8 mouse cellular contexts compared by ENCODE assay signal in the genomic region with DNA sequence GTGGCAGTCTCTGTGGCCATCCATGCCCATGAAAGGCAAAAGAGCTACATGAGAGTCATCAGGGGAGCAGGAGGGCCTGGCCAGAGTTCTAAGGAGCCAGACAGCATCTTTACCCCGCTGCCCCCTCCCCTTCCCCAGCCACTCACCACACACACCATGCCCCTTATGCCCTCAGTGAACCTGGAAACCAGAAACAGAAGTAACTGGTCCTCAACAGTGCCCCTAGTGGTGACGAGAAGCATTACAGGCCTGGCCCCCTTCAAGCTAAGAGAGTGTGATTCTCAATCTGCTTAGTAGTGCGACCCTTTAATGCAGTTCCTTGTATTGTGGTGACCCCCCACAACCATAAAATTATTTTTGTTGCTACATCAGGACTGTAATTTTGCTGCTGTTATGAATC.
DNase-seq lines count a peak whose midpoint lies in the region; TF ChIP-seq lines count a peak whose summit lies in the region.

No protein-coding gene starts in this region.

- peak; percentile 76 for TF ChIP-seq CTCF in heart, adult 2 months (IDR thresholded peaks at IDR 0.05)

- H3K27ac ChIP-seq in heart, adult 2 months: no peak overlapping the region
- H3K27ac ChIP-seq in limb, embryonic 10.5 days: no peak overlapping the region

- 11% methylated on average over 3 of the region's 3 CpGs for WGBS in heart, adult 2 months
- WGBS in limb, embryonic 10.5 days: 14% methylated on average over 3 of the region's 3 CpGs

- H3K9me3 ChIP-seq in limb, embryonic 10.5 days (replicated peaks): no peaks in the 10 kb centered on the region

- DNase-seq in heart, adult 2 months: no peak
- DNase-seq in heart, adult 11 months: no peak
- DNase-seq in 416B (ENCODE audit: low read depth): peak; percentile 38
- peak; percentile 70 for DNase-seq in ZHBTc4 (ENCODE audit: low read depth, low spot score)
- peak; percentile 76 for DNase-seq in limb, embryonic 10.5 days (ENCODE audit: low spot score)
- DNase-seq in thymus, postnatal 36 days: peak; percentile 14 to 27
- DNase-seq in gastrocnemius, adult 8-10 months (ENCODE audit: low spot score in 2 of 2): no peak
- no peak for DNase-seq in frontal cortex, adult 2 months (ENCODE audit: extremely low spot score in 1 of 2, low spot score in 1 of 2)

- TF ChIP-seq POLR2A in heart, adult 2 months (IDR thresholded peaks at IDR 0.05; ENCODE audit: insufficient read depth, low read depth, low read length): no peak

- H3K9ac ChIP-seq in heart, adult 2 months (ENCODE audit: low read depth, low read length): no peak overlapping the region

- H3K4me3 ChIP-seq in heart, adult 2 months: no peak overlapping the region
- no peak overlapping the region for H3K4me3 ChIP-seq in limb, embryonic 10.5 days

- no peaks in the 10 kb centered on the region for H3K27me3 ChIP-seq in heart, adult 2 months (ENCODE audit: control insufficient read depth, insufficient read depth, low read length)
- 0 out of 2 replicates have a peak, but pooled peaks cover 9% of the 10 kb centered on the region for H3K27me3 ChIP-seq in limb, embryonic 10.5 days (ENCODE audit: low read depth, poor library complexity, severe bottlenecking)

- no peaks in the 10 kb centered on the region for H3K36me3 ChIP-seq in heart, adult 2 months (ENCODE audit: control insufficient read depth, insufficient read depth, low read length)
- H3K36me3 ChIP-seq in limb, embryonic 10.5 days: no peaks in the 10 kb centered on the region

- intact Hi-C loops in heart, adult 2 months (cut with DNase I): no loop called here

- TF ChIP-seq EP300 in heart, adult 2 months (IDR thresholded peaks at IDR 0.05; ENCODE audit: insufficient read depth, low read depth, low read length): no peak

- H3K4me1 ChIP-seq in heart, adult 2 months (ENCODE audit: control insufficient read depth, insufficient read depth, low read length): no peaks in the 10 kb centered on the region
- H3K4me1 ChIP-seq in limb, embryonic 10.5 days: peaks cover 36% of the 10 kb centered on the region

- H3K79me2 ChIP-seq in heart, adult 2 months (replicated peaks; ENCODE audit: control insufficient read depth, insufficient read depth, low read length): no peaks in the 10 kb centered on the region

Comparison
In these comparisons a context has a peak if more than half of its experiments do, and no peak if none do; other contexts are left out.
1. DNase-seq: peak in 416B (single experiment), ZHBTc4 (single experiment), limb, embryonic 10.5 days (single experiment) and thymus, postnatal 36 days (2 of 2); none in heart, adult 2 months (0 of 2), heart, adult 11 months (single experiment), gastrocnemius, adult 8-10 months (0 of 2) and frontal cortex, adult 2 months (0 of 2).